ENCODE assay signal across 8 mouse cellular contexts in the genomic region with DNA sequence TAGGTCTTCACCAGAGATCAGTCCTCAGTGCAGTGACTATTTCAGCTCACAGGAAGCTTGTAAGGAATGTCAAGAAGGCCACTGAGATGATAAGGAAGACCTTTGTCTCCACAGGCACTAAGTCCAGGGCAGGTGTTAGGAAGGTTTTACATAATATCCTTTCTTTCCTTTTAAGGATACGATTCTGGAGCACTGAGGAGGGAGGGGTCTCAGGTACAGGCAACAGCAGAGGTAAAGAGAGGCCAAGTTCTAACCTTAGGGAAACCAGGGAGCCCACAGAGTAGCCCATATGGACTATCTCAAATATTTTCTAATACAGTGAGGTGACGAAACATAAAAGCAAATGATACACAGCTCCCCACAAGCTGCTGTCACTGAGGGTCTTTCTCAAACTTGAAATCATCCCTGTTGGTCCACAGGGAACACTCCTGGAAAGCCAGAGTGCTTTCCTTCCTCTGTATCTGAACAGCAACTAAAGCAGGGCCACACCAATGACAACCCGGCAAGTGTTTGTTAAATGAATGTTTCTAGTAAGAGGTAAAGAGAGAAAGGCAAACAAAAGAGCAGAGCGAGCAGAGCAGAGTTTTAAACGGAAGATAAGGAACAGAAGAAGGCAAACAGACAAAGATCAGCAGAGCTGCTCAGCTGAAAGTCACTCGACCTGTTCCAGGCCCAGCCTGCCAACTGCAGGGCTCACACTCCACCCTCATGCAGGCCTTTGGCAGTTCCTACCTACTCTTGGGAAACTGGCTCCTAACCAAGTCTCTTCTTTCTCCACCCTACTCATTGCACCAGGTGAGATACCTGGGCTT. TPM values are rescaled to one million over a fixed set of nuclear protein-coding genes. Genes with fewer than 3 reads are reported as not detected.
DNase-seq lines count a peak whose midpoint lies in the region; ATAC-seq and TF ChIP-seq lines count a peak whose summit lies in the region.

No protein-coding gene starts in this region.

- no peak for TF ChIP-seq CTCF in liver, embryonic 14.5 days (IDR thresholded peaks at IDR 0.05; ENCODE audit: low read depth)

- H3K9ac ChIP-seq in limb, embryonic 15.5 days: no peak overlapping the region
- H3K9ac ChIP-seq in liver, embryonic 14.5 days (replicated peaks): no peak overlapping the region
- no peak overlapping the region for H3K9ac ChIP-seq in stomach, embryonic 14.5 days (replicated peaks; ENCODE audit: low read depth, low read length)

- 0 out of 2 replicates have a peak overlapping the region, but pooled peaks have one; percentile 9 for H3K27ac ChIP-seq in limb, embryonic 15.5 days
- no peak overlapping the region for H3K27ac ChIP-seq in limb, embryonic 10.5 days
- H3K27ac ChIP-seq in liver, embryonic 14.5 days: no peak overlapping the region
- peak overlapping the region; percentile 87 for H3K27ac ChIP-seq in stomach, embryonic 14.5 days (ENCODE audit: low read length)

- H3K36me3 ChIP-seq in limb, embryonic 15.5 days: no peaks in the 10 kb centered on the region
- H3K36me3 ChIP-seq in limb, embryonic 10.5 days: no peaks in the 10 kb centered on the region
- no peaks in the 10 kb centered on the region for H3K36me3 ChIP-seq in liver, embryonic 14.5 days (replicated peaks; ENCODE audit: control insufficient read depth, insufficient read depth, low read depth)
- H3K36me3 ChIP-seq in stomach, embryonic 14.5 days (ENCODE audit: control insufficient read depth, insufficient read depth, low read length): no peaks in the 10 kb centered on the region

- no peak for DNase-seq in limb, embryonic 10.5 days (ENCODE audit: low spot score)
- DNase-seq in heart, postnatal 4 days: peak; percentile 38
- DNase-seq in liver, embryonic 14.5 days (ENCODE audit: low read depth in 3 of 3, low spot score in 3 of 3): no peak
- no peak for DNase-seq in right cerebral cortex, postnatal 14 days
- no peak for DNase-seq in T-cell, adult 2 months (ENCODE audit: low spot score)
- DNase-seq in layer of hippocampus, adult 18-20 months (ENCODE audit: low spot score in 2 of 2): no peak

- no peak for TF ChIP-seq EP300 in liver, embryonic 14.5 days (IDR thresholded peaks at IDR 0.05; ENCODE audit: low read depth)

- H3K4me1 ChIP-seq in limb, embryonic 15.5 days: peaks cover 2% of the 10 kb centered on the region; the same call in 1 of the 2 replicates
- H3K4me1 ChIP-seq in limb, embryonic 10.5 days: no peaks in the 10 kb centered on the region
- H3K4me1 ChIP-seq in liver, embryonic 14.5 days (replicated peaks; ENCODE audit: control insufficient read depth in 2 of 2, insufficient read depth in 2 of 2, low read length in 1 of 2): peaks cover 0 to 12% of the 10 kb centered on the region in 2 experiments; a peak in 2 of 4 replicates
- 0 out of 2 replicates have a peak, but pooled peaks cover 3% of the 10 kb centered on the region for H3K4me1 ChIP-seq in stomach, embryonic 14.5 days (ENCODE audit: control insufficient read depth, insufficient read depth, low read length)

- 0 out of 2 replicates have a peak, but pooled peaks cover 3% of the 10 kb centered on the region for H3K27me3 ChIP-seq in limb, embryonic 15.5 days
- no peaks in the 10 kb centered on the region for H3K27me3 ChIP-seq in limb, embryonic 10.5 days (ENCODE audit: low read depth, poor library complexity, severe bottlenecking)
- H3K27me3 ChIP-seq in liver, embryonic 14.5 days (ENCODE audit: control insufficient read depth, insufficient read depth, low read length): no peaks in the 10 kb centered on the region
- no peaks in the 10 kb centered on the region for H3K27me3 ChIP-seq in stomach, embryonic 14.5 days (ENCODE audit: control insufficient read depth, insufficient read depth, low read length)

- no peak overlapping the region for H3K4me2 ChIP-seq in limb, embryonic 15.5 days
- H3K4me2 ChIP-seq in liver, embryonic 14.5 days (ENCODE audit: low read depth): no peak overlapping the region
- H3K4me2 ChIP-seq in stomach, embryonic 14.5 days (replicated peaks; ENCODE audit: low read depth, low read length): no peak overlapping the region

- no peak for ATAC-seq in limb, embryonic 15.5 days (ENCODE audit: insufficient number of reproducible peaks, low FRiP score, low TSS enrichment, low read depth)
- ATAC-seq in liver, embryonic 14.5 days (ENCODE audit: insufficient read depth): peak; percentile 67
- peak; percentile 94 for ATAC-seq in stomach, embryonic 14.5 days (ENCODE audit: insufficient number of reproducible peaks, insufficient read depth, low FRiP score, low read depth)

- H3K9me3 ChIP-seq in limb, embryonic 15.5 days: no peaks in the 10 kb centered on the region
- H3K9me3 ChIP-seq in limb, embryonic 10.5 days (replicated peaks): no peaks in the 10 kb centered on the region
- no peaks in the 10 kb centered on the region for H3K9me3 ChIP-seq in liver, embryonic 14.5 days (ENCODE audit: control insufficient read depth, low read length)
- H3K9me3 ChIP-seq in stomach, embryonic 14.5 days (ENCODE audit: control insufficient read depth, low read depth, low read length): no peaks in the 10 kb centered on the region

- WGBS in limb, embryonic 15.5 days: 70% methylated on average over 6 of the region's 6 CpGs
- WGBS in limb, embryonic 10.5 days: 80% methylated on average over 6 of the region's 6 CpGs
- 40% methylated on average over 6 of the region's 6 CpGs for WGBS in liver, embryonic 14.5 days (ENCODE audit: insufficient replicate concordance)
- WGBS in stomach, embryonic 14.5 days: 46% methylated on average over 6 of the region's 6 CpGs

- H3K4me3 ChIP-seq in limb, embryonic 15.5 days: no peak overlapping the region
- H3K4me3 ChIP-seq in limb, embryonic 10.5 days: no peak overlapping the region
- no peak overlapping the region for H3K4me3 ChIP-seq in liver, embryonic 14.5 days (ENCODE audit: insufficient read depth in 1 of 2, low read depth in 2 of 2, low read length in 2 of 2)
- H3K4me3 ChIP-seq in stomach, embryonic 14.5 days (ENCODE audit: low read depth, low read length): no peak overlapping the region

RNA-seq across cellular contexts. Expression of gene Pdlim5, which starts 55.9 kb away (rescaled TPM):
- 45.8 and 78.2 TPM in 2 replicates for polyA plus RNA-seq in limb, embryonic 15.5 days (2015; fragmentation: Nextera tagmentation; extraction: Ambion mirVana)
- polyA plus RNA-seq in limb, embryonic 10.5 days (2016; fragmentation: Nextera tagmentation; extraction: Ambion mirVana): 11.9 and 14.1 TPM in 2 replicates
- total RNA-seq in heart, postnatal 4 days (2021): 100 to 1,000 TPM; 480 to 524 TPM
- polyA plus RNA-seq in liver, embryonic 14.5 days (2012; rRNA removed): 5.6 and 7.9 TPM in 2 replicates
- polyA plus RNA-seq in liver, embryonic 14.5 days (2014; fragmentation: Nextera tagmentation; extraction: Ambion mirVana): 8.4 and 9.6 TPM in 2 replicates
- 49.6 and 51.1 TPM in 2 replicates for polyA plus RNA-seq in stomach, embryonic 14.5 days (2014; fragmentation: Nextera tagmentation; extraction: Ambion mirVana)
- total RNA-seq in layer of hippocampus, adult 18-20 months (2021): 10 to 100 TPM; 24.8 to 26.8 TPM

Comparison
In these comparisons a context has a peak if more than half of its experiments do, and no peak if none do; other contexts are left out.
1. H3K27ac ChIP-seq: peak in limb, embryonic 15.5 days (single experiment) and stomach, embryonic 14.5 days (single experiment); none in limb, embryonic 10.5 days (single experiment) and liver, embryonic 14.5 days (single experiment).